Mouse (Mus musculus) hematopoietic multipotent progenitor cell, adult 10-12 weeks (in vitro differentiated cells): Measurements from ENCODE around the gene Stk39. TPM values are rescaled to one million over a fixed set of nuclear protein-coding genes. Genes with fewer than 3 reads are reported as not detected.

Source experiments
- polyA plus RNA-seq: library from polyadenylated mRNA; stranded (reverse); fragments of >175 nt; gene quantifications from 2 replicates; pipeline ENCODE4 v1.2.3, GENCODE M21; 2012; ENCODE audit warnings: low replicate concordance

The Stk39 gene
- polyA plus RNA-seq: 8.2 and 19.0 TPM in 2 replicates

GRCm38 (mm10) chr2:68471759-68472550, at the start of gene Stk39:
Gene Stk39 (minus strand): TSS chr2:68472268.

Other genes with a start within 250 kb of the Stk39 start
- not detected in 2 replicates for gene 4933409G03Rik, start 110.1 kb upstream of the Stk39 start, polyA plus RNA-seq
- not detected in 2 replicates for gene 4932414N04Rik, start 184.2 kb upstream of the Stk39 start, polyA plus RNA-seq